Mouse (Mus musculus): ENCODE results near the gene Med29. TPM values are rescaled to one million over a fixed set of nuclear protein-coding genes. Genes with fewer than 3 reads are reported as not detected.
A peak's percentile ranks its signal among the peaks of the same experiment; 100 is the strongest.

Gene Med29
- polyA plus RNA-seq, 1 experiment from 2014 or later: 27.5 TPM

DNA sequence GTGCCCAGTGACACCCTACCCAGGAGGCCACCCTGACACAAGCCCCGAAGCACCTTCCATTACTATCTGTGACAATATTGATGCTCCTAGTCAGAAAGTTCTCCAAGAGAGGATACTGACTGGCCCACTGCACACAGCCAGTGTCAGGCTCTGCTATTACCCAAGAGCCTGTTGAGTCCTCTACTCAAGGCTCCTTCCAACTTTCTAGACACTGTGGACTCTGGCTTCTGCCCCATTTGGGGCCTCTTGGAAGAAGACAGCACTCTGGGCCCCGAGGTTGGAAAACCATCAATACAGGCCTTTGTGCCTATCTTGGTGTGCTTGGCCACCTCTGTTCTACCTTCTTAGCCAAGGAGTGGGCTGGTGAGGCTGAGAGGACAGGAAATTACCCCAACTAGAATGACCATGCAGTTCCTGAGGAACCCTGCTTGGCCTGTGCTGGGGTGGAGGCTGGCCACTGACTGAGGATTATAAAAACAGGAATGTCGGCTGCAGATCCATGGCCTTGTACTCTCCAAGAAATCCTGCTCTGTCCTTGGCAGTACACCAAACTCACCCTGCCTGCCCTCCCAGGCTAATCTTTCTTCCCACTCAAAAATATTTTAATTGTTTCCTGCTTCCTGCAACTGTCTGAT is 18.4 kb upstream of the Med29 start:
- ATAC-seq (ENCODE audit: low FRiP score, low TSS enrichment) (peak; percentile 39; the same call in 1 of the 2 replicates), DNase-seq (ENCODE audit: low spot score) (no peak)
- WGBS: 63% methylated on average over 3 of the region's 3 CpGs
- no peak for TF ChIP-seq EP300 (optimal IDR thresholded peaks at IDR 0.05)
- no peak for TF ChIP-seq CTCF (IDR thresholded peaks at IDR 0.05; ENCODE audit: low read depth)
- Histone ChIP-seq H3K4me3 (ENCODE audit: low read depth, low read length) (no peak overlapping the region), H3K4me2 (replicated peaks; ENCODE audit: low read depth) (no peak overlapping the region), H3K27me3 (ENCODE audit: control insufficient read depth, insufficient read depth, low read length) (no peaks in the 10 kb centered on the region), H3K9ac (ENCODE audit: low read length) (no peak overlapping the region), H3K36me3 (ENCODE audit: control insufficient read depth, insufficient read depth, low read length) (peaks cover 42% of the 10 kb centered on the region), H3K4me1 (replicated peaks; ENCODE audit: control insufficient read depth, insufficient read depth) (no peaks in the 10 kb centered on the region), H3K27ac (replicated peaks) (0 out of 2 replicates have a peak overlapping the region, but pooled peaks have one; percentile 24), H3K9me3 (ENCODE audit: control insufficient read depth, low read length) (no peaks in the 10 kb centered on the region)

DNA sequence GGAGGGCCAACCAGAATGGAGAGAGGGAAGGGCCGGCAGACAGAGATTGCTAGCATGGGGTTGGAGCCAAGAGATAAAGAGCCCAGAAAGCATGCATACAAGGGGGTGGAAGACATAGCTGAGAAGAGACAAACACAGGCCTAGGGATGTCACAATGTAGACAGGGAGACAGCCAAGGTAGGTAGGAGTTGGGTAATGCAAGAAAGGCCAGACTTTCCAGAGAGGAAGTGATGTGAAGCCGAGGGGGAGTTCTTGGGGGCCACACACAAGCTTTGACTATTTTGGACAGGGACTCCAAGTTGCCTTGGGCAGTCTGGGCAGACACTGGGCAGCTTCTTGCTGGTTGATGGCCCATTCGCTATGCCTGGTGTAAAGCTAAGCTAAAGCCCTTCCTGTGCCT is 9.4 kb upstream of the Med29 start:
- no peaks in the 10 kb centered on the region for H3K4me1 ChIP-seq (replicated peaks; ENCODE audit: control insufficient read depth, insufficient read depth)
- no peaks in the 10 kb centered on the region for H3K9me3 ChIP-seq (ENCODE audit: control insufficient read depth, low read length)
- no peak overlapping the region for H3K9ac ChIP-seq (ENCODE audit: low read length)
- no peak for ATAC-seq (ENCODE audit: low FRiP score, low TSS enrichment)
- H3K4me2 ChIP-seq (replicated peaks; ENCODE audit: low read depth): no peak overlapping the region
- no peaks in the 10 kb centered on the region for H3K27me3 ChIP-seq (ENCODE audit: control insufficient read depth, insufficient read depth, low read length)
- peaks cover 49% of the 10 kb centered on the region for H3K36me3 ChIP-seq (ENCODE audit: control insufficient read depth, insufficient read depth, low read length)
- TF ChIP-seq CTCF (IDR thresholded peaks at IDR 0.05; ENCODE audit: low read depth) (no peak), EP300 (optimal IDR thresholded peaks at IDR 0.05) (no peak)
- no peak for DNase-seq (ENCODE audit: low spot score)
- no peak overlapping the region for H3K4me3 ChIP-seq (ENCODE audit: low read depth, low read length)
- no peak overlapping the region for H3K27ac ChIP-seq (replicated peaks)
- WGBS: 74% methylated on average over 3 of the region's 3 CpGs

DNA sequence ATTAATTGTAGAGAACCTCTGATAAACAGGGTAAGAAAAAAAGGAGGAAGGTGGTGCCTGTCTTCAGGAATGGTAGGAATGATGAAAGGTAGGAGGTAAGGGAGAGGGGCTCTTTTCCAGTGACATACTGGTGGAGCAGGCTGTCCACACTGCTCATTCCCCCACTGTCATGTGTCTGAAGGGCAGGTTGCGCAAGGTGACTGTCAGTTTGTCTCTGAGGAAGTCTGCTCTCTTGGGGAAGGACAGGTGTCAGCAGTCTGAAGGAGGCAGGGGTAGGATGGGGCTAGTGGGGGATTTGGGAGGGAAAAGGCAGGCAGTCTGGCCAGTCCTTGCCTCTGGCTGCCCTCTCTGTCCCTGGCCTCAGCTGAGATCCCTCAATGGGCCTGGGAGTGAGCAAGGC is 8.5 kb upstream of the Med29 start:
- Histone ChIP-seq H3K27me3 (ENCODE audit: control insufficient read depth, insufficient read depth, low read length) (no peaks in the 10 kb centered on the region), H3K9ac (ENCODE audit: low read length) (no peak overlapping the region), H3K27ac (replicated peaks) (0 out of 2 replicates have a peak overlapping the region, but pooled peaks have one; percentile 40), H3K36me3 (ENCODE audit: control insufficient read depth, insufficient read depth, low read length) (peaks cover 48% of the 10 kb centered on the region), H3K9me3 (ENCODE audit: control insufficient read depth, low read length) (no peaks in the 10 kb centered on the region), H3K4me2 (replicated peaks; ENCODE audit: low read depth) (no peak overlapping the region), H3K4me3 (ENCODE audit: low read depth, low read length) (no peak overlapping the region), H3K4me1 (replicated peaks; ENCODE audit: control insufficient read depth, insufficient read depth) (no peaks in the 10 kb centered on the region)
- no peak for ATAC-seq (ENCODE audit: low FRiP score, low TSS enrichment)
- DNase-seq (ENCODE audit: low spot score): no peak
- TF ChIP-seq CTCF (IDR thresholded peaks at IDR 0.05; ENCODE audit: low read depth) (no peak), EP300 (optimal IDR thresholded peaks at IDR 0.05) (no peak)
- 96% methylated on average over 1 of the region's 1 CpGs for WGBS

DNA sequence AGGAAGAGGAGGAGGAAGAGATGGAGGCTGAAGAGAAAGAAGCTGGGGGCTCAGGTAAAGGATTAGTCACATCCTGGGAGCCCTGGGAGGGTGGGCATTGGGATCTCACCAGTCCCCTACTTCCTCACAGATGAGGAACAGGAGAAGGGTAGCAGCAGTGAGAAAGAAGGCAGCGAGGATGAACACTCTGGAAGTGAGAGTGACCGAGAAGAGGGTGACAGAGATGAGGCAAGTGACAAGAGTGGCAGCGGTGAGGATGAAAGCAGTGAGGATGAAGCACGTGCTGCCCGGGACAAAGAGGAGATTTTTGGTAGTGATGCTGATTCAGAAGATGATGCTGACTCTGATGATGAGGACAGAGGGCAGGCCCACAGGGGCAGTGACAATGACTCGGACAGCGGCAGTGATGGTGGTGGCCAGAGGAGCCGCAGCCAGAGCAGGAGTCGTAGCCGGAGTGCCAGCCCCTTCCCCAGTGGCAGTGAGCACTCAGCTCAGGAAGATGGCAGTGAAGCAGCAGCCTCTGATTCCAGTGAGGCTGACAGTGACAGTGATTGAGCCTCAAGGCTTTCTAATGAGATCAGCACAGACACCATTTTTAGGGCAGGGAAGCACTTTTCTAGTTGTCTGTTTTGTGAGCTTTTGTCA is 6.3 kb upstream of the Med29 start:
- DNase-seq (ENCODE audit: low spot score): no peak
- H3K36me3 ChIP-seq (ENCODE audit: control insufficient read depth, insufficient read depth, low read length): peaks cover 39% of the 10 kb centered on the region

DNA sequence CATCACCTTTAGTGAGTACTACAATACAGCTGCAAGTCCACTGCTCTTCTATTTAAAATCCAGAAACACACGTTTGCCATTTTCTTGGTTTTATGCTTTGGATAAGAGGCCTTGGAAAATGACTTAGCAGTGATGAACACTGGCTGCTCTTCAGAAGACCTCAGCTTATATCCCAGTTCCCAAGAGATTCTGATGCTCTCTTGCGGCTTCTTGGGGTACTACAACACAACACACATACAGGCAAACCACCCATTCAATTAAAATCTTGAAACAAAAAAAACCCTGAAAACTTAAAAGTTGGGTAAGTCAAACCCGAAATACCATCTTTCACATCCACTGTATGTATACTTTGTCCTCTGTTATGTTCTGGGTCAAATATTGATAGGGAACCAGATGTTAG is 5.5 kb upstream of the Med29 start:
- H3K36me3 ChIP-seq (ENCODE audit: control insufficient read depth, insufficient read depth, low read length): peaks cover 39% of the 10 kb centered on the region
- no peaks in the 10 kb centered on the region for H3K9me3 ChIP-seq (ENCODE audit: control insufficient read depth, low read length)
- no peak overlapping the region for H3K4me3 ChIP-seq (ENCODE audit: low read depth, low read length)
- DNase-seq (ENCODE audit: low spot score): no peak
- H3K4me2 ChIP-seq (replicated peaks; ENCODE audit: low read depth): no peak overlapping the region
- H3K27me3 ChIP-seq (ENCODE audit: control insufficient read depth, insufficient read depth, low read length): no peaks in the 10 kb centered on the region
- H3K4me1 ChIP-seq (replicated peaks; ENCODE audit: control insufficient read depth, insufficient read depth): no peaks in the 10 kb centered on the region
- H3K27ac ChIP-seq (replicated peaks): no peak overlapping the region
- TF ChIP-seq EP300 (optimal IDR thresholded peaks at IDR 0.05) (no peak), CTCF (IDR thresholded peaks at IDR 0.05; ENCODE audit: low read depth) (peak; percentile 66)
- ATAC-seq (ENCODE audit: low FRiP score, low TSS enrichment): no peak
- no peak overlapping the region for H3K9ac ChIP-seq (ENCODE audit: low read length)
- 52% methylated on average over 3 of the region's 3 CpGs for WGBS

More for the DNA sequence above, 6.3 kb upstream of the Med29 start:
- no peaks in the 10 kb centered on the region for H3K27me3 ChIP-seq (ENCODE audit: control insufficient read depth, insufficient read depth, low read length)
- no peak overlapping the region for H3K4me2 ChIP-seq (replicated peaks; ENCODE audit: low read depth)
- TF ChIP-seq EP300 (optimal IDR thresholded peaks at IDR 0.05) (no peak), CTCF (IDR thresholded peaks at IDR 0.05; ENCODE audit: low read depth) (no peak)
- H3K9me3 ChIP-seq (ENCODE audit: control insufficient read depth, low read length): no peaks in the 10 kb centered on the region
- no peak overlapping the region for H3K9ac ChIP-seq (ENCODE audit: low read length)
- 90% methylated on average over 10 of the region's 10 CpGs for WGBS
- no peak for ATAC-seq (ENCODE audit: low FRiP score, low TSS enrichment)
- no peak overlapping the region for H3K4me3 ChIP-seq (ENCODE audit: low read depth, low read length)
- H3K27ac ChIP-seq (replicated peaks): no peak overlapping the region
- H3K4me1 ChIP-seq (replicated peaks; ENCODE audit: control insufficient read depth, insufficient read depth): no peaks in the 10 kb centered on the region

DNA sequence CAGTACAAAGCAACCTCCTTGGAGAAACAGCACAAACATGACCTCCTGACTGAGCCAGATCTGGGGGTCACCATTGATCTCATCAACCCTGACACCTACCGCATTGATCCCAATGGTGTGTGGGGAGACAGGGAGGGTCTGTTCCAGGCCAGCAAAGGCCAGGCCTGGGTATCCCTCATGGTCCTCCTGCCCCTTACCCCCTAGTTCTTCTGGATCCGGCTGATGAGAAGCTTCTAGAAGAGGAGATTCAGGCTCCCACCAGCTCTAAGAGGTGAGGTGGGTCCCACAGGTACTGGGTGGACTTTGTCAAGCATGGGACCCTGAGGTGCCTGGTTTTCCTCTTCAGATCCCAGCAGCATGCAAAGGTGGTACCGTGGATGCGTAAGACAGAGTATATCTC is 2.9 kb upstream of the Med29 start:
- no peak for TF ChIP-seq EP300 (optimal IDR thresholded peaks at IDR 0.05)
- no peak for TF ChIP-seq CTCF (IDR thresholded peaks at IDR 0.05; ENCODE audit: low read depth)
- WGBS: 93% methylated on average over 4 of the region's 4 CpGs

More for the DNA sequence above, 2.9 kb upstream of the Med29 start:
- Histone ChIP-seq H3K4me3 (ENCODE audit: low read depth, low read length) (no peak overlapping the region), H3K27me3 (ENCODE audit: control insufficient read depth, insufficient read depth, low read length) (no peaks in the 10 kb centered on the region), H3K27ac (replicated peaks) (no peak overlapping the region), H3K9me3 (ENCODE audit: control insufficient read depth, low read length) (no peaks in the 10 kb centered on the region), H3K36me3 (ENCODE audit: control insufficient read depth, insufficient read depth, low read length) (peaks cover 28% of the 10 kb centered on the region), H3K9ac (ENCODE audit: low read length) (no peak overlapping the region), H3K4me1 (replicated peaks; ENCODE audit: control insufficient read depth, insufficient read depth) (peaks cover 3% of the 10 kb centered on the region; the same call in 1 of the 2 replicates), H3K4me2 (replicated peaks; ENCODE audit: low read depth) (no peak overlapping the region)
- no peak for ATAC-seq (ENCODE audit: low FRiP score, low TSS enrichment)
- DNase-seq (ENCODE audit: low spot score): no peak
